Mouse (Mus musculus): ENCODE data around the gene Myh7b. TPM values are rescaled to one million over a fixed set of nuclear protein-coding genes. Genes with fewer than 3 reads are reported as not detected.
A peak's percentile ranks its signal among the peaks of the same experiment; 100 is the strongest.

The Myh7b gene
- polyA plus RNA-seq, 1 experiment from 2014 or later, result 1.0 TPM

DNA sequence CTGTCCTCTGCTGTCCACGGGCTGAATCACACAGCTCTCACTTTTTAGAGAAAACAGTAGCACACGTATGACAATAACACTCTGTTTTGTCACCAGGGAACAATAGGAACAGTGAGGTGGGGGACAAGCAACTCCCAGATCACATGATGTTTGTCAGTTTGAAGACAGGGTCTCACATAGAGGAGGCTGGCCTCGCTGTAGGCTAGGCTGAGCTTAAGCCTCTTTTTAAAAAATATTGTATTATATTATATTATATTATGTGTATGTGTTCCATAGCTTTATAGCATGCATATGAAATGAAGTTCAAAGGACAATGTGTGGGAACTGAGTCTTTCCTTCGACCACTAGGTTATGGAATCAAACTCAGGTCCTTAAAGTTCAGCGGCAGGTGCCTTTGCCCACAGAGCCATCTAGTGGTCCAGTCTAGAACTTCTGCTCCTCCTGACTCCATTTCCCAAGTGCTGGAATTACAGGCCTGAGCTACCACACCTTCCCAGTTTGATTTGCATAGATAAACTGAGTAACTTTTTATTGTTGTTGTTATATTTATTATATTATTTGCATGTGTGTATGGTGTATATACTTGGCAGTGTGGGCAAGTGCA is 27.0 kb upstream of the Myh7b start:
- H3K4me2 ChIP-seq, result no peak overlapping the region
- no peak for ATAC-seq (ENCODE audit: low FRiP score)
- no peaks in the 10 kb centered on the region for H3K4me1 ChIP-seq
- WGBS, result 46% methylated on average over 5 of the region's 5 CpGs
- no peaks in the 10 kb centered on the region for H3K36me3 ChIP-seq
- H3K4me3 ChIP-seq (replicated peaks), result no peak overlapping the region
- H3K27me3 ChIP-seq (replicated peaks), result no peaks in the 10 kb centered on the region
- H3K27ac ChIP-seq (replicated peaks), result no peak overlapping the region
- no peak overlapping the region for H3K9ac ChIP-seq (replicated peaks)
- no peaks in the 10 kb centered on the region for H3K9me3 ChIP-seq (replicated peaks)

GRCm38 (mm10) chr2:155585082-155585481 is 25.9 kb upstream of the Myh7b start:
- Histone ChIP-seq H3K9ac (replicated peaks) (no peak overlapping the region), H3K4me1 (no peaks in the 10 kb centered on the region), H3K36me3 (no peaks in the 10 kb centered on the region), H3K27me3 (replicated peaks) (no peaks in the 10 kb centered on the region), H3K4me3 (replicated peaks) (no peak overlapping the region), H3K4me2 (no peak overlapping the region), H3K9me3 (replicated peaks) (no peaks in the 10 kb centered on the region), H3K27ac (replicated peaks) (no peak overlapping the region)
- no peak for ATAC-seq (ENCODE audit: low FRiP score)
- 93% methylated on average over 9 of the region's 9 CpGs for WGBS

DNA sequence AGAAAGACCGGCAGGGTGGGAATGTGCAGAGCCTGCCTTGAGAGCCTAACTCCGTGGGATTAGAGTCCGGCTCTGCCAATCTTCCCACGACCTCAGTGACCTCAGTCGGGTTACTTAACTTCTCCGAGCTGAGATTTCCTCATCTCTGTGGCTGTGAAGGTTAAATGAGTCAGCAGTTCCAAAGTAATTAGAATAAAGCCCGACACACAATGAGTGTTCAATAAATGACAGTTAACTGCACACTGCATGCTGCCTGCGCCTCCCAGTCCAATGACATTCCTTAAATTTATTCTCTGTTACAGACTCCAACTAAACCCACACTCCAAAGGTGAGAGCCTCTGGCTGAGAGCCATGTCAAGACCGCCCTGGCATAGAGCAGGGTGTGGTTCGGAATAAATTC is 25.5 kb upstream of the Myh7b start:
- no peak for ATAC-seq (ENCODE audit: low FRiP score)

DNA sequence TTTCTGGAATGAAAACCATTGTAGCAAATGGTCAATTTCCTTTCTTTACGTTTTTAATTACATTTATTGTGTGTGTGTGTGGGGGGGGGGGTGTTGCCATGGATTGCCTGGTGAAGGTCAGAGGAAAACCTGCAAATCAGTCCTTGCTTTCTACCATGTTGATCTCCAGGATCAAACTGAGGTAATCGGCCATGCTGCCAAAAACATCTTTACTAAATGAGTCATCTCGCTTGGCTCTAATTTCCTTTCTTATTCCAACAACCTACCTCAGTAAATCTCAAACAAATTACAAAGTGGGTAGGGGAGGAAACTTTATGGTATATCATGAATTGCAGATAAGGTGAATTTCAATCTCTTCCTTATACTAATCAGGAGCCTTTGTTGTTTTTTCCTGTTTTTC is 22.9 kb upstream of the Myh7b start:
- H3K4me1 ChIP-seq, result peaks cover 17% of the 10 kb centered on the region
- H3K9ac ChIP-seq (replicated peaks), result no peak overlapping the region
- no peak overlapping the region for H3K27ac ChIP-seq (replicated peaks)
- H3K4me2 ChIP-seq, result no peak overlapping the region
- ATAC-seq (ENCODE audit: low FRiP score), result no peak
- 70% methylated on average over 3 of the region's 3 CpGs for WGBS
- H3K4me3 ChIP-seq (replicated peaks), result no peak overlapping the region
- no peaks in the 10 kb centered on the region for H3K9me3 ChIP-seq (replicated peaks)
- H3K36me3 ChIP-seq, result no peaks in the 10 kb centered on the region
- no peaks in the 10 kb centered on the region for H3K27me3 ChIP-seq (replicated peaks)

More for the DNA sequence above, 25.5 kb upstream of the Myh7b start:
- Histone ChIP-seq H3K9me3 (replicated peaks) (no peaks in the 10 kb centered on the region), H3K4me1 (no peaks in the 10 kb centered on the region), H3K4me2 (no peak overlapping the region), H3K27ac (replicated peaks) (no peak overlapping the region), H3K4me3 (replicated peaks) (no peak overlapping the region), H3K36me3 (no peaks in the 10 kb centered on the region), H3K9ac (replicated peaks) (no peak overlapping the region), H3K27me3 (replicated peaks) (no peaks in the 10 kb centered on the region)
- WGBS, result 67% methylated on average over 10 of the region's 10 CpGs

DNA sequence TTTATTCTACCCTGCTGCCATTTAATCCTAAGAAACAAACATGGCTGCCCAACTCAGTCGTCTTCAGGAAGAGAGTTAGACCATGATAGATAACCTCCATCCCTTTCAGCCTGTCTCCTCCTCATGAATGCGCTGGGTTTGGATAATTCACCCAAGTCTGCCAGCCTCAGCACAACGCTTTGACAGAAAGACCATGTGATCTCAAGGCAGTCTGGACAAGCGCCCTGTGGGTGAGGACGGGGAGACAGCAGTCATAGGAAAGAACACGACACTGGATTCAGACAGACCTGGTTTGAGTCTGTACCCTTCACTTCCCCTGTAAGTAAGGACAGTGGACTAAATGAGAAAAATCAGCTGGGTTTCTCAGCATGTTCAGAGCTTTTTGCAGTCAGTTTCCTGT is 21.5 kb upstream of the Myh7b start:
- Histone ChIP-seq H3K4me1 (peaks cover 17% of the 10 kb centered on the region), H3K4me2 (no peak overlapping the region), H3K4me3 (replicated peaks) (no peak overlapping the region), H3K27me3 (replicated peaks) (no peaks in the 10 kb centered on the region), H3K36me3 (no peaks in the 10 kb centered on the region), H3K27ac (replicated peaks) (no peak overlapping the region), H3K9me3 (replicated peaks) (no peaks in the 10 kb centered on the region), H3K9ac (replicated peaks) (no peak overlapping the region)
- no peak for ATAC-seq (ENCODE audit: low FRiP score)
- 77% methylated on average over 6 of the region's 6 CpGs for WGBS

- no peak for ATAC-seq (ENCODE audit: low FRiP score)
- WGBS, result 97% methylated on average over 2 of the region's 2 CpGs
- no peak overlapping the region for H3K4me3 ChIP-seq (replicated peaks)
- no peak overlapping the region for H3K27ac ChIP-seq (replicated peaks)
- no peaks in the 10 kb centered on the region for H3K36me3 ChIP-seq
- no peak overlapping the region for H3K4me2 ChIP-seq
- H3K4me1 ChIP-seq, result peaks cover 17% of the 10 kb centered on the region
- no peaks in the 10 kb centered on the region for H3K9me3 ChIP-seq (replicated peaks)
- H3K9ac ChIP-seq (replicated peaks), result no peak overlapping the region
- peaks cover 3% of the 10 kb centered on the region for H3K27me3 ChIP-seq (replicated peaks)
These were observed 20.1 kb upstream of the Myh7b start for GRCm38 (mm10) chr2:155590876-155591275.

GRCm38 (mm10) chr2:155591676-155592075 is 19.3 kb upstream of the Myh7b start:
- H3K4me2 ChIP-seq, result peak overlapping the region; percentile 86
- H3K4me3 ChIP-seq (replicated peaks), result peak overlapping the region; percentile 68
- ATAC-seq (ENCODE audit: low FRiP score), result no peak
- H3K9ac ChIP-seq (replicated peaks), result peak overlapping the region; percentile 67
- no peaks in the 10 kb centered on the region for H3K36me3 ChIP-seq
- peak overlapping the region; percentile 83 for H3K27ac ChIP-seq (replicated peaks)
- H3K4me1 ChIP-seq, result peaks cover 17% of the 10 kb centered on the region
- no peaks in the 10 kb centered on the region for H3K9me3 ChIP-seq (replicated peaks)
- H3K27me3 ChIP-seq (replicated peaks), result peaks cover 3% of the 10 kb centered on the region
- whole genome bisulfite sequencing, result 9% methylated on average over 6 of the region's 6 CpGs

- Histone ChIP-seq H3K9me3 (replicated peaks) (no peaks in the 10 kb centered on the region), H3K36me3 (no peaks in the 10 kb centered on the region), H3K27ac (replicated peaks) (peak within 1 kb of the TSS; percentile 83), H3K4me2 (peak within 1 kb of the TSS; percentile 86), H3K27me3 (replicated peaks) (peaks cover 3% of the 10 kb centered on the region), H3K9ac (replicated peaks) (peak within 1 kb of the TSS; percentile 67), H3K4me3 (replicated peaks) (peak within 1 kb of the TSS; percentile 68), H3K4me1 (peaks cover 17% of the 10 kb centered on the region)
- ATAC-seq (ENCODE audit: low FRiP score), result peak; percentile 91
- under 1% methylated on average over 53 of the region's 53 CpGs for WGBS
These were observed 18.7 kb upstream of the Myh7b start, which contains the start of gene Gss for GRCm38 (mm10) chr2:155592137-155592853. Gss (minus strand) TSS chr2:155592810.

DNA sequence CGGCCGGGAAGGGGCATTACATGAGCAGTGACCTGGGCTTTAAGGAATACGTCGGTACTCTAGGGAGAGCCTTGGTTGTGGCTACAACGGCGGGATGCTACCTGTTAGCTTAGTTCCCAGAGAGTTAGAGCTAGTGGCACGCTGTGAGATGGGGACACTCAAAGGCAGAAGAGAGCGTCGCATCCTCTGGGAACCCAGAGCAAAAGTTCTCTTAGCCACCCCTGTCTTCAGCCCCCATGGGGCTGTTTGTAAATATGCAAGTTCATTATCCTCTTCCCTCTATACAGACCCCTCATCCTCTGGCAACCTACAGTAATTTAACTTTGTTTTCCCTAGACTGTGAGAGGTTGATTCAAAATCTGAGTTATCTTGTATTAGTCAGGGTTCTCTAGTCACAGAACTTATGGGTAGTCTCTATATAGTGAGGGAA is 18.1 kb upstream of the Myh7b start:
- Histone ChIP-seq H3K4me2 (peak overlapping the region; percentile 86), H3K27me3 (replicated peaks) (peaks cover 3% of the 10 kb centered on the region), H3K4me3 (replicated peaks) (peak overlapping the region; percentile 68), H3K4me1 (peaks cover 17% of the 10 kb centered on the region), H3K9me3 (replicated peaks) (no peaks in the 10 kb centered on the region), H3K27ac (replicated peaks) (peak overlapping the region; percentile 72; the same call in 1 of the 2 replicates), H3K9ac (replicated peaks) (peak overlapping the region; percentile 67), H3K36me3 (no peaks in the 10 kb centered on the region)
- under 1% methylated on average over 9 of the region's 9 CpGs for WGBS
- ATAC-seq (ENCODE audit: low FRiP score), result no peak; the same call in 1 of the 2 replicates

- H3K4me2 ChIP-seq, result no peak overlapping the region
- WGBS, result 88% methylated on average over 6 of the region's 6 CpGs
- no peak for ATAC-seq (ENCODE audit: low FRiP score)
- H3K9ac ChIP-seq (replicated peaks), result no peak overlapping the region
- H3K4me1 ChIP-seq, result peaks cover 17% of the 10 kb centered on the region
- H3K27ac ChIP-seq (replicated peaks), result no peak overlapping the region
- no peaks in the 10 kb centered on the region for H3K36me3 ChIP-seq
- H3K4me3 ChIP-seq (replicated peaks), result no peak overlapping the region
- H3K9me3 ChIP-seq (replicated peaks), result no peaks in the 10 kb centered on the region
- peaks cover 3% of the 10 kb centered on the region for H3K27me3 ChIP-seq (replicated peaks)
These were observed 15.5 kb upstream of the Myh7b start for GRCm38 (mm10) chr2:155595516-155595915.

DNA sequence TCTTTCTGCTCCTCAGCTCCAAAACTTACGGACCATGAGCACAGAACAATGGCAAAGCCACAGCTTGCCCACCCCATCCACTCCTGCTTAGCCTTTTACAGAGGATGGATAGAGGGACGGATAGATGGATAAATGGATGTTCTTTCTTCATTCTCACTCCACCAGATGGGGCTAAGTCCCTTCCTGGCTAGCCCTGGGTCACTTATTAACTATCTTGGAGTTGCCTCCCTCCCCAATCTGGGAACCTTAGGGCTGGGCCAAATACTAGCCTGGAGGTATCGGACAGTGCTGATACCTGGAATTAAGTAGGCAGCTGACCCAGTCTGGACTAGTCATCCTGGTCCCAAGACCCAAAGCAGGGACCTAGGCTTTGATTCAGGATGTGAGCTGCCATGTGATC is 7.3 kb upstream of the Myh7b start:
- Histone ChIP-seq H3K27ac (replicated peaks) (no peak overlapping the region), H3K4me1 (no peaks in the 10 kb centered on the region), H3K9ac (replicated peaks) (no peak overlapping the region), H3K36me3 (no peaks in the 10 kb centered on the region), H3K4me3 (replicated peaks) (no peak overlapping the region), H3K27me3 (replicated peaks) (no peaks in the 10 kb centered on the region), H3K9me3 (replicated peaks) (no peaks in the 10 kb centered on the region), H3K4me2 (no peak overlapping the region)
- WGBS, result 48% methylated on average over 3 of the region's 3 CpGs
- ATAC-seq (ENCODE audit: low FRiP score), result no peak

- H3K4me1 ChIP-seq, result no peaks in the 10 kb centered on the region
- no peak overlapping the region for H3K9ac ChIP-seq (replicated peaks)
- WGBS, result 73% methylated on average over 10 of the region's 10 CpGs
- no peak overlapping the region for H3K27ac ChIP-seq (replicated peaks)
- H3K36me3 ChIP-seq, result no peaks in the 10 kb centered on the region
- H3K4me2 ChIP-seq, result no peak overlapping the region
- no peaks in the 10 kb centered on the region for H3K9me3 ChIP-seq (replicated peaks)
- H3K27me3 ChIP-seq (replicated peaks), result no peaks in the 10 kb centered on the region
- H3K4me3 ChIP-seq (replicated peaks), result no peak overlapping the region
- no peak for ATAC-seq (ENCODE audit: low FRiP score)
These were observed 6.3 kb upstream of the Myh7b start for GRCm38 (mm10) chr2:155604560-155605235.

Measured in neural tube, embryonic 15.5 days (tissue).